Mouse (Mus musculus): ENCODE measurements around the gene B3gnt9. TPM values are rescaled to one million over a fixed set of nuclear protein-coding genes. Genes with fewer than 3 reads are reported as not detected.

B3gnt9 gene
- total and polyA plus RNA-seq, 2 experiments from 2014 or later, result 6.0 to 7.3 TPM

- DNase-seq (ENCODE audit: low spot score), result no peak
- H3K4me3 ChIP-seq (ENCODE audit: low read depth, low read length), result peak within 1 kb of the TSS; percentile 50
- no peak for ATAC-seq (ENCODE audit: insufficient read depth, low read depth)
- WGBS, result 5% methylated on average over 10 of the region's 10 CpGs
- TF ChIP-seq EP300 (IDR thresholded peaks at IDR 0.05; ENCODE audit: low read depth) (no peak), CTCF (IDR thresholded peaks at IDR 0.05; ENCODE audit: low read depth) (no peak)
- H3K4me1 ChIP-seq (ENCODE audit: control insufficient read depth, insufficient read depth), result peaks cover 21% of the 10 kb centered on the region
- no peaks in the 10 kb centered on the region for H3K36me3 ChIP-seq (replicated peaks; ENCODE audit: control insufficient read depth, insufficient read depth, low read length)
- H3K9ac ChIP-seq (replicated peaks; ENCODE audit: low read depth, low read length), result no peak within 1 kb of the TSS; the same call in 1 of the 2 replicates
- H3K27ac ChIP-seq (ENCODE audit: low read depth), result no peak within 1 kb of the TSS
- no peaks in the 10 kb centered on the region for H3K9me3 ChIP-seq (replicated peaks; ENCODE audit: control insufficient read depth, low read length)
- peaks cover 73% of the 10 kb centered on the region for H3K27me3 ChIP-seq (ENCODE audit: control insufficient read depth, insufficient read depth, low read length)
- H3K4me2 ChIP-seq (ENCODE audit: low read depth, low read length), result peak within 1 kb of the TSS; percentile 80
Measured at GRCm38 (mm10) chr8:105275840-105276239, 20.9 kb upstream of the B3gnt9 start, which contains the start of gene Nol3. TSS of gene Nol3 (plus strand) at chr8:105276140.

- DNase-seq (ENCODE audit: low spot score), result no peak
- Histone ChIP-seq H3K27me3 (ENCODE audit: control insufficient read depth, insufficient read depth, low read length) (peaks cover 77% of the 10 kb centered on the region), H3K36me3 (replicated peaks; ENCODE audit: control insufficient read depth, insufficient read depth, low read length) (no peaks in the 10 kb centered on the region), H3K4me2 (ENCODE audit: low read depth, low read length) (peak overlapping the region; percentile 80), H3K4me3 (ENCODE audit: low read depth, low read length) (peak overlapping the region; percentile 50), H3K9ac (replicated peaks; ENCODE audit: low read depth, low read length) (no peak overlapping the region), H3K4me1 (ENCODE audit: control insufficient read depth, insufficient read depth) (peaks cover 24% of the 10 kb centered on the region), H3K27ac (ENCODE audit: low read depth) (no peak overlapping the region), H3K9me3 (replicated peaks; ENCODE audit: control insufficient read depth, low read length) (no peaks in the 10 kb centered on the region)
- TF ChIP-seq EP300 (IDR thresholded peaks at IDR 0.05; ENCODE audit: low read depth), result no peak
- no peak for TF ChIP-seq CTCF (IDR thresholded peaks at IDR 0.05; ENCODE audit: low read depth)
- 10% methylated on average over 11 of the region's 11 CpGs for WGBS
- no peak for ATAC-seq (ENCODE audit: insufficient read depth, low read depth)
Measured at GRCm38 (mm10) chr8:105275387-105275786, 20.4 kb upstream of the B3gnt9 start.

GRCm38 (mm10) chr8:105270916-105271186 lies 15.9 kb upstream of the B3gnt9 start:
- Histone ChIP-seq H3K9me3 (replicated peaks; ENCODE audit: control insufficient read depth, low read length) (no peaks in the 10 kb centered on the region), H3K36me3 (replicated peaks; ENCODE audit: control insufficient read depth, insufficient read depth, low read length) (0 out of 2 replicates have a peak, but pooled peaks cover 4% of the 10 kb centered on the region), H3K27me3 (ENCODE audit: control insufficient read depth, insufficient read depth, low read length) (peaks cover 69% of the 10 kb centered on the region), H3K9ac (replicated peaks; ENCODE audit: low read depth, low read length) (no peak overlapping the region), H3K4me3 (ENCODE audit: low read depth, low read length) (no peak overlapping the region; the same call in 1 of the 2 replicates), H3K4me1 (ENCODE audit: control insufficient read depth, insufficient read depth) (peaks cover 18% of the 10 kb centered on the region; the same call in 1 of the 2 replicates), H3K27ac (ENCODE audit: low read depth) (no peak overlapping the region), H3K4me2 (ENCODE audit: low read depth, low read length) (no peak overlapping the region)
- DNase-seq (ENCODE audit: low spot score) (no peak), ATAC-seq (ENCODE audit: insufficient read depth, low read depth) (no peak)
- TF ChIP-seq EP300 (IDR thresholded peaks at IDR 0.05; ENCODE audit: low read depth), result no peak
- no peak for TF ChIP-seq CTCF (IDR thresholded peaks at IDR 0.05; ENCODE audit: low read depth)
- WGBS, result 9% methylated on average over 11 of the region's 11 CpGs

- Histone ChIP-seq H3K4me3 (ENCODE audit: low read depth, low read length) (peak overlapping the region; percentile 56), H3K4me2 (ENCODE audit: low read depth, low read length) (peak overlapping the region; percentile 95), H3K9me3 (replicated peaks; ENCODE audit: control insufficient read depth, low read length) (no peaks in the 10 kb centered on the region), H3K36me3 (replicated peaks; ENCODE audit: control insufficient read depth, insufficient read depth, low read length) (0 out of 2 replicates have a peak, but pooled peaks cover 4% of the 10 kb centered on the region), H3K27me3 (ENCODE audit: control insufficient read depth, insufficient read depth, low read length) (peaks cover 66% of the 10 kb centered on the region), H3K27ac (ENCODE audit: low read depth) (no peak overlapping the region), H3K9ac (replicated peaks; ENCODE audit: low read depth, low read length) (no peak overlapping the region), H3K4me1 (ENCODE audit: control insufficient read depth, insufficient read depth) (peaks cover 15% of the 10 kb centered on the region; the same call in 1 of the 2 replicates)
- TF ChIP-seq EP300 (IDR thresholded peaks at IDR 0.05; ENCODE audit: low read depth) (no peak), CTCF (IDR thresholded peaks at IDR 0.05; ENCODE audit: low read depth) (no peak)
- WGBS, result 12% methylated on average over 39 of the region's 39 CpGs
- no peak for DNase-seq (ENCODE audit: low spot score)
- ATAC-seq (ENCODE audit: insufficient read depth, low read depth), result no peak
Measured at GRCm38 (mm10) chr8:105270101-105270915, 15.4 kb upstream of the B3gnt9 start.

- peak within 1 kb of the TSS; percentile 56 for H3K4me3 ChIP-seq (ENCODE audit: low read depth, low read length)
- under 1% methylated on average over 42 of the region's 42 CpGs for WGBS
- H3K4me2 ChIP-seq (ENCODE audit: low read depth, low read length), result peak within 1 kb of the TSS; percentile 95
- TF ChIP-seq EP300 (IDR thresholded peaks at IDR 0.05; ENCODE audit: low read depth) (no peak), CTCF (IDR thresholded peaks at IDR 0.05; ENCODE audit: low read depth) (no peak)
- peaks cover 58% of the 10 kb centered on the region for H3K27me3 ChIP-seq (ENCODE audit: control insufficient read depth, insufficient read depth, low read length)
- no peak within 1 kb of the TSS for H3K27ac ChIP-seq (ENCODE audit: low read depth)
- ATAC-seq (ENCODE audit: insufficient read depth, low read depth), result peak; percentile 68
- H3K4me1 ChIP-seq (ENCODE audit: control insufficient read depth, insufficient read depth), result peaks cover 20% of the 10 kb centered on the region
- no peaks in the 10 kb centered on the region for H3K9me3 ChIP-seq (replicated peaks; ENCODE audit: control insufficient read depth, low read length)
- peak within 1 kb of the TSS; percentile 47 for H3K9ac ChIP-seq (replicated peaks; ENCODE audit: low read depth, low read length)
- no peak for DNase-seq (ENCODE audit: low spot score)
- H3K36me3 ChIP-seq (replicated peaks; ENCODE audit: control insufficient read depth, insufficient read depth, low read length), result 0 out of 2 replicates have a peak, but pooled peaks cover 4% of the 10 kb centered on the region
Measured at GRCm38 (mm10) chr8:105269461-105269947, 14.6 kb upstream of the B3gnt9 start, which contains the start of gene Hsf4. TSS of gene Hsf4 (plus strand) at chr8:105269801.
